Mouse (Mus musculus): ENCODE results near the gene Sos1. TPM values are rescaled to one million over a fixed set of nuclear protein-coding genes. Genes with fewer than 3 reads are reported as not detected.

Sos1 gene
- 8.1 and 8.4 TPM in 2 replicates for polyA plus RNA-seq (2014; fragmentation: Nextera tagmentation; extraction: Ambion mirVana)

- Histone ChIP-seq H3K27me3 (replicated peaks; ENCODE audit: control insufficient read depth, insufficient read depth, low read length) (no peaks in the 10 kb centered on the region), H3K4me3 (ENCODE audit: low read depth, low read length) (peak within 1 kb of the TSS; percentile 94), H3K9me3 (ENCODE audit: control insufficient read depth, low read length) (no peaks in the 10 kb centered on the region), H3K36me3 (ENCODE audit: control insufficient read depth, insufficient read depth, low read length) (no peaks in the 10 kb centered on the region), H3K4me2 (ENCODE audit: low read length) (peak within 1 kb of the TSS; percentile 72), H3K27ac (ENCODE audit: low read depth) (peak within 1 kb of the TSS; percentile 91), H3K9ac (ENCODE audit: low read length) (peak within 1 kb of the TSS; percentile 88), H3K4me1 (replicated peaks; ENCODE audit: control insufficient read depth, insufficient read depth, low read length) (peaks cover 19% of the 10 kb centered on the region)
- ATAC-seq (replicated peaks; ENCODE audit: low FRiP score, low TSS enrichment, low read depth) (peak; percentile 85), DNase-seq (ENCODE audit: low spot score) (peak; percentile 99)
- WGBS: under 1% methylated on average over 83 of the region's 90 CpGs
These were observed at the start of gene Sos1 for GRCm38 (mm10) chr17:80480031-80480854. Sos1 (minus strand) TSS chr17:80480453.

GRCm38 (mm10) chr17:80523231-80523630 is 43.0 kb upstream of the Sos1 start:
- no peaks in the 10 kb centered on the region for H3K4me1 ChIP-seq (replicated peaks; ENCODE audit: control insufficient read depth, insufficient read depth, low read length)
- no peak overlapping the region for H3K4me2 ChIP-seq (ENCODE audit: low read length)
- H3K9me3 ChIP-seq (ENCODE audit: control insufficient read depth, low read length): no peaks in the 10 kb centered on the region
- 79% methylated on average over 3 of the region's 3 CpGs for WGBS
- H3K9ac ChIP-seq (ENCODE audit: low read length): no peak overlapping the region
- no peak overlapping the region for H3K27ac ChIP-seq (ENCODE audit: low read depth)
- H3K36me3 ChIP-seq (ENCODE audit: control insufficient read depth, insufficient read depth, low read length): no peaks in the 10 kb centered on the region
- no peak overlapping the region for H3K4me3 ChIP-seq (ENCODE audit: low read depth, low read length)
- peak; percentile 28 for DNase-seq (ENCODE audit: low spot score)
- H3K27me3 ChIP-seq (replicated peaks; ENCODE audit: control insufficient read depth, insufficient read depth, low read length): no peaks in the 10 kb centered on the region
- ATAC-seq (replicated peaks; ENCODE audit: low FRiP score, low TSS enrichment, low read depth): no peak

GRCm38 (mm10) chr17:80522229-80522556 is 41.9 kb upstream of the Sos1 start:
- H3K27ac ChIP-seq (ENCODE audit: low read depth): no peak overlapping the region
- H3K36me3 ChIP-seq (ENCODE audit: control insufficient read depth, insufficient read depth, low read length): no peaks in the 10 kb centered on the region
- ATAC-seq (replicated peaks; ENCODE audit: low FRiP score, low TSS enrichment, low read depth) (no peak), DNase-seq (ENCODE audit: low spot score) (peak; percentile 28)
- H3K4me2 ChIP-seq (ENCODE audit: low read length): no peak overlapping the region
- no peaks in the 10 kb centered on the region for H3K27me3 ChIP-seq (replicated peaks; ENCODE audit: control insufficient read depth, insufficient read depth, low read length)
- no peaks in the 10 kb centered on the region for H3K4me1 ChIP-seq (replicated peaks; ENCODE audit: control insufficient read depth, insufficient read depth, low read length)
- no peak overlapping the region for H3K4me3 ChIP-seq (ENCODE audit: low read depth, low read length)
- H3K9ac ChIP-seq (ENCODE audit: low read length): no peak overlapping the region
- H3K9me3 ChIP-seq (ENCODE audit: control insufficient read depth, low read length): no peaks in the 10 kb centered on the region
- WGBS: 73% methylated on average over 7 of the region's 7 CpGs

- Histone ChIP-seq H3K27ac (ENCODE audit: low read depth) (no peak overlapping the region), H3K9me3 (ENCODE audit: control insufficient read depth, low read length) (no peaks in the 10 kb centered on the region), H3K9ac (ENCODE audit: low read length) (no peak overlapping the region), H3K4me3 (ENCODE audit: low read depth, low read length) (no peak overlapping the region), H3K27me3 (replicated peaks; ENCODE audit: control insufficient read depth, insufficient read depth, low read length) (no peaks in the 10 kb centered on the region), H3K4me2 (ENCODE audit: low read length) (no peak overlapping the region), H3K36me3 (ENCODE audit: control insufficient read depth, insufficient read depth, low read length) (no peaks in the 10 kb centered on the region), H3K4me1 (replicated peaks; ENCODE audit: control insufficient read depth, insufficient read depth, low read length) (no peaks in the 10 kb centered on the region)
- 68% methylated on average over 4 of the region's 4 CpGs for WGBS
- DNase-seq (ENCODE audit: low spot score): peak; percentile 6
- ATAC-seq (replicated peaks; ENCODE audit: low FRiP score, low TSS enrichment, low read depth): no peak
These were observed 41.4 kb upstream of the Sos1 start for GRCm38 (mm10) chr17:80521521-80522228.

- Histone ChIP-seq H3K4me3 (ENCODE audit: low read depth, low read length) (no peak overlapping the region), H3K27me3 (replicated peaks; ENCODE audit: control insufficient read depth, insufficient read depth, low read length) (no peaks in the 10 kb centered on the region), H3K4me2 (ENCODE audit: low read length) (no peak overlapping the region), H3K4me1 (replicated peaks; ENCODE audit: control insufficient read depth, insufficient read depth, low read length) (no peaks in the 10 kb centered on the region), H3K36me3 (ENCODE audit: control insufficient read depth, insufficient read depth, low read length) (no peaks in the 10 kb centered on the region), H3K9me3 (ENCODE audit: control insufficient read depth, low read length) (no peaks in the 10 kb centered on the region), H3K27ac (ENCODE audit: low read depth) (no peak overlapping the region), H3K9ac (ENCODE audit: low read length) (no peak overlapping the region)
- ATAC-seq (replicated peaks; ENCODE audit: low FRiP score, low TSS enrichment, low read depth) (no peak), DNase-seq (ENCODE audit: low spot score) (peak; percentile 39)
- 69% methylated on average over 8 of the region's 8 CpGs for WGBS
These were observed 40.3 kb upstream of the Sos1 start for GRCm38 (mm10) chr17:80520537-80520936.

GRCm38 (mm10) chr17:80518811-80519210 is 38.6 kb upstream of the Sos1 start:
- Histone ChIP-seq H3K9ac (ENCODE audit: low read length) (no peak overlapping the region), H3K4me2 (ENCODE audit: low read length) (no peak overlapping the region), H3K27me3 (replicated peaks; ENCODE audit: control insufficient read depth, insufficient read depth, low read length) (no peaks in the 10 kb centered on the region), H3K36me3 (ENCODE audit: control insufficient read depth, insufficient read depth, low read length) (no peaks in the 10 kb centered on the region), H3K4me1 (replicated peaks; ENCODE audit: control insufficient read depth, insufficient read depth, low read length) (no peaks in the 10 kb centered on the region), H3K4me3 (ENCODE audit: low read depth, low read length) (no peak overlapping the region), H3K27ac (ENCODE audit: low read depth) (no peak overlapping the region), H3K9me3 (ENCODE audit: control insufficient read depth, low read length) (no peaks in the 10 kb centered on the region)
- DNase-seq (ENCODE audit: low spot score) (no peak), ATAC-seq (replicated peaks; ENCODE audit: low FRiP score, low TSS enrichment, low read depth) (no peak)
- 92% methylated on average over 12 of the region's 12 CpGs for WGBS

GRCm38 (mm10) chr17:80517244-80517643 is 37.0 kb upstream of the Sos1 start:
- Histone ChIP-seq H3K4me1 (replicated peaks; ENCODE audit: control insufficient read depth, insufficient read depth, low read length) (no peaks in the 10 kb centered on the region), H3K36me3 (ENCODE audit: control insufficient read depth, insufficient read depth, low read length) (no peaks in the 10 kb centered on the region), H3K4me2 (ENCODE audit: low read length) (no peak overlapping the region), H3K9ac (ENCODE audit: low read length) (no peak overlapping the region), H3K4me3 (ENCODE audit: low read depth, low read length) (no peak overlapping the region), H3K27me3 (replicated peaks; ENCODE audit: control insufficient read depth, insufficient read depth, low read length) (no peaks in the 10 kb centered on the region), H3K9me3 (ENCODE audit: control insufficient read depth, low read length) (no peaks in the 10 kb centered on the region), H3K27ac (ENCODE audit: low read depth) (no peak overlapping the region)
- ATAC-seq (replicated peaks; ENCODE audit: low FRiP score, low TSS enrichment, low read depth) (no peak), DNase-seq (ENCODE audit: low spot score) (no peak)
- WGBS: 77% methylated on average over 9 of the region's 9 CpGs

GRCm38 (mm10) chr17:80515956-80516355 is 35.7 kb upstream of the Sos1 start:
- DNase-seq (ENCODE audit: low spot score) (no peak), ATAC-seq (replicated peaks; ENCODE audit: low FRiP score, low TSS enrichment, low read depth) (no peak)
- Histone ChIP-seq H3K27ac (ENCODE audit: low read depth) (no peak overlapping the region), H3K9ac (ENCODE audit: low read length) (no peak overlapping the region), H3K36me3 (ENCODE audit: control insufficient read depth, insufficient read depth, low read length) (no peaks in the 10 kb centered on the region), H3K9me3 (ENCODE audit: control insufficient read depth, low read length) (no peaks in the 10 kb centered on the region), H3K27me3 (replicated peaks; ENCODE audit: control insufficient read depth, insufficient read depth, low read length) (no peaks in the 10 kb centered on the region), H3K4me2 (ENCODE audit: low read length) (no peak overlapping the region), H3K4me1 (replicated peaks; ENCODE audit: control insufficient read depth, insufficient read depth, low read length) (no peaks in the 10 kb centered on the region), H3K4me3 (ENCODE audit: low read depth, low read length) (no peak overlapping the region)
- WGBS: 91% methylated on average over 9 of the region's 9 CpGs

Data from intestine, embryonic 14.5 days (tissue).